Mouse (Mus musculus) heart, embryonic 15.5 days (tissue): ENCODE results near the gene Letm1. TPM values are rescaled to one million over a fixed set of nuclear protein-coding genes. Genes with fewer than 3 reads are reported as not detected.

Experiments used
- ATAC-seq: fragments of 200-750 bp; cut with Nextera tagmentation; replicated peaks from 2 replicates; pipeline ENCODE4 v1.8.0; 2017; ENCODE audit warnings: low read depth, moderate TSS enrichment; ENCODE audit not compliant: insufficient number of reproducible peaks, insufficient read depth, low FRiP score
- H3K27ac ChIP-seq: fragments of 300-500 bp; sonication (generic); 2 replicates; pipeline ENCODE4 v1.5.1; 2015; ENCODE audit warnings: mild to moderate bottlenecking, inconsistent platforms
- H3K27me3 ChIP-seq: fragments of 300-500 bp; sonication (generic); 2 replicates; pipeline ENCODE4 v1.6.1; 2015; ENCODE audit warnings: inconsistent platforms
- H3K36me3 ChIP-seq: fragments of 300-500 bp; sonication (generic); 2 replicates; pipeline ENCODE4 v1.6.1; 2015; ENCODE audit warnings: mild to moderate bottlenecking, inconsistent platforms
- H3K4me1 ChIP-seq: fragments of 300-500 bp; sonication (generic); replicated peaks from 2 replicates; pipeline ENCODE4 v1.6.1; 2015; ENCODE audit warnings: inconsistent platforms
- H3K4me2 ChIP-seq: fragments of 300-500 bp; sonication (generic); 2 replicates; pipeline ENCODE4 v1.6.1; 2015; ENCODE audit warnings: inconsistent platforms, mild to moderate bottlenecking, moderate library complexity
- H3K4me3 ChIP-seq: fragments of 300-500 bp; sonication (generic); 2 replicates; pipeline ENCODE4 v1.5.1; 2015; ENCODE audit warnings: mild to moderate bottlenecking, inconsistent platforms
- H3K9ac ChIP-seq: fragments of 300-500 bp; sonication (generic); 2 replicates; pipeline ENCODE4 v1.6.1; 2015; ENCODE audit warnings: mild to moderate bottlenecking, inconsistent platforms
- H3K9me3 ChIP-seq: fragments of 300-500 bp; sonication (generic); replicated peaks from 2 replicates; pipeline ENCODE4 v1.6.1; 2016; ENCODE audit warnings: inconsistent platforms
- WGBS: fragments of 180-500 bp; shearing (Covaris S2); methylation state at CpG from one replicate; pipeline ENCODE4 v1.1.7; 2015; ENCODE audit warnings: mixed read lengths; 5-methylcytosine and 5-hydroxymethylcytosine counted together
- polyA plus RNA-seq: library from polyadenylated mRNA; unstranded; fragments of >200 nt; fragmentation: Nextera tagmentation; extraction: Ambion mirVana; gene quantifications from 2 replicates; pipeline ENCODE4 v1.2.1, GENCODE M21; 2015

The Letm1 gene
- polyA plus RNA-seq, 1 experiment from 2014 or later, result 40.5 TPM

- Histone ChIP-seq H3K4me1 (no peaks in the 10 kb centered on the region), H3K4me2 (no peak overlapping the region), H3K4me3 (no peak overlapping the region), H3K9ac (no peak overlapping the region), H3K27me3 (no peaks in the 10 kb centered on the region), H3K36me3 (no peaks in the 10 kb centered on the region; the same call in 1 of the 2 replicates), H3K27ac (no peak overlapping the region), H3K9me3 (no peaks in the 10 kb centered on the region)
- ATAC-seq, result no peak
- 70% methylated on average over 9 of the region's 9 CpGs for WGBS
Observed at GRCm38 (mm10) chr5:33736230-33736629, 46.4 kb downstream of the Letm1 start.

- H3K9ac ChIP-seq, result no peak overlapping the region
- no peaks in the 10 kb centered on the region; the same call in 1 of the 2 replicates for H3K36me3 ChIP-seq
- no peak overlapping the region for H3K4me3 ChIP-seq
- H3K9me3 ChIP-seq, result no peaks in the 10 kb centered on the region
- no peak overlapping the region for H3K4me2 ChIP-seq
- H3K27ac ChIP-seq, result no peak overlapping the region
- H3K4me1 ChIP-seq, result no peaks in the 10 kb centered on the region
- 90% methylated on average over 16 of the region's 16 CpGs for WGBS
- no peaks in the 10 kb centered on the region; the same call in 1 of the 2 replicates for H3K27me3 ChIP-seq
- no peak for ATAC-seq
Observed at GRCm38 (mm10) chr5:33735412-33736092, 47.1 kb downstream of the Letm1 start.

- Histone ChIP-seq H3K9me3 (no peaks in the 10 kb centered on the region), H3K4me2 (no peak overlapping the region), H3K9ac (no peak overlapping the region), H3K36me3 (no peaks in the 10 kb centered on the region; the same call in 1 of the 2 replicates), H3K27ac (no peak overlapping the region), H3K27me3 (no peaks in the 10 kb centered on the region; the same call in 1 of the 2 replicates), H3K4me1 (no peaks in the 10 kb centered on the region), H3K4me3 (no peak overlapping the region)
- no peak for ATAC-seq
- WGBS, result 91% methylated on average over 12 of the region's 12 CpGs
Observed at GRCm38 (mm10) chr5:33733837-33734236, 48.8 kb downstream of the Letm1 start.

DNA sequence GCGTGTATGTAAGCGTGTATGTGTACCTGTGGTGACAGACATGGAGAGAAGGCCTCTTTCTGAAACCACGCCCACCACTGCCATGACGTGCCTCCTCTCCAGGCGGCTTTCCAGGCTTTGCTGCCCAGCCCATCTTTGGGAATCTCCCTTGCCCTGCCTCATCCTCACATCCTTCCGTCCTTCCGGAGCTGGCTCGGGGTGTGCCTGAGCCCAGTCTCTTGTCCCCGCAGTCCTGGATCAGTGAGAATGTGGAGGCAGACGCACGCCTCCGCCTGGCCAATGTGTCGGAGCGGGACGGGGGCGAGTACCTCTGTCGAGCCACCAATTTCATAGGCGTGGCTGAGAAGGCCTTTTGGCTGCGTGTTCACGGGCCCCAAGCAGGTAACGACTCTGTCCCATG lies 51.6 kb downstream of the Letm1 start:
- H3K27ac ChIP-seq, result no peak overlapping the region
- no peaks in the 10 kb centered on the region; the same call in 1 of the 2 replicates for H3K36me3 ChIP-seq
- no peak overlapping the region for H3K4me2 ChIP-seq

DNA sequence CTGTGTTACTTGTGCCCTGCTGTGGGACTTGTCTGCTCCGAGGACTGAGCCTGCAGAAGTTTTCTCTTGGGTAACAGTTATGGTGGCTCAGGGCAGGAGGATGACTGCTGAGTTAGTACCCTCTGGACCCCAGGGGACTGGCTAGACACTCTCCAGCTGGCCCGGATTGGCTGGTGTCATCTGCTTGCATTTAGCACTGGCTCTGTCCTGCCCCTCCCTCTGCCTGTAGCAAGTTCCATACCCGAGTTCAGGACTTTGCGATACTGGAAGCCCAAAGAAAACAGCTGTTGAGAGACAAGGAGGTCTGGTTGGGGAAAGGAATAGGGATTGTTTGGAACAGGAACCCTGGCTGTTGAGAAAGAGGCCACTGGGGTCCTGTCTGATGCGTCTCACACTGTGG lies 52.1 kb downstream of the Letm1 start:
- Histone ChIP-seq H3K36me3 (no peaks in the 10 kb centered on the region; the same call in 1 of the 2 replicates), H3K9ac (no peak overlapping the region), H3K4me1 (no peaks in the 10 kb centered on the region), H3K4me3 (no peak overlapping the region), H3K9me3 (no peaks in the 10 kb centered on the region), H3K4me2 (no peak overlapping the region), H3K27me3 (peaks cover 10% of the 10 kb centered on the region), H3K27ac (no peak overlapping the region)
- WGBS, result 58% methylated on average over 5 of the region's 5 CpGs
- no peak for ATAC-seq

More for the DNA sequence above, 51.6 kb downstream of the Letm1 start:
- Histone ChIP-seq H3K4me3 (no peak overlapping the region), H3K4me1 (no peaks in the 10 kb centered on the region), H3K9me3 (no peaks in the 10 kb centered on the region), H3K9ac (no peak overlapping the region), H3K27me3 (peaks cover 10% of the 10 kb centered on the region)
- no peak for ATAC-seq
- WGBS, result 60% methylated on average over 21 of the region's 21 CpGs

- no peak for ATAC-seq
- 82% methylated on average over 7 of the region's 7 CpGs for WGBS
- Histone ChIP-seq H3K4me2 (no peak overlapping the region), H3K4me3 (no peak overlapping the region), H3K27me3 (peaks cover 21% of the 10 kb centered on the region), H3K27ac (no peak overlapping the region), H3K4me1 (no peaks in the 10 kb centered on the region), H3K36me3 (no peaks in the 10 kb centered on the region; the same call in 1 of the 2 replicates), H3K9ac (no peak overlapping the region), H3K9me3 (no peaks in the 10 kb centered on the region)
Observed at GRCm38 (mm10) chr5:33728841-33729240, 53.8 kb downstream of the Letm1 start.

GRCm38 (mm10) chr5:33726891-33727290 lies 55.7 kb downstream of the Letm1 start:
- Histone ChIP-seq H3K9me3 (no peaks in the 10 kb centered on the region), H3K27me3 (peaks cover 37% of the 10 kb centered on the region), H3K27ac (no peak overlapping the region), H3K36me3 (no peaks in the 10 kb centered on the region; the same call in 1 of the 2 replicates), H3K4me2 (no peak overlapping the region), H3K9ac (no peak overlapping the region), H3K4me3 (no peak overlapping the region), H3K4me1 (peaks cover 18% of the 10 kb centered on the region)
- ATAC-seq, result no peak
- WGBS, result 62% methylated on average over 1 of the region's 1 CpGs

GRCm38 (mm10) chr5:33726081-33726647 lies 56.5 kb downstream of the Letm1 start:
- ATAC-seq, result no peak

DNA sequence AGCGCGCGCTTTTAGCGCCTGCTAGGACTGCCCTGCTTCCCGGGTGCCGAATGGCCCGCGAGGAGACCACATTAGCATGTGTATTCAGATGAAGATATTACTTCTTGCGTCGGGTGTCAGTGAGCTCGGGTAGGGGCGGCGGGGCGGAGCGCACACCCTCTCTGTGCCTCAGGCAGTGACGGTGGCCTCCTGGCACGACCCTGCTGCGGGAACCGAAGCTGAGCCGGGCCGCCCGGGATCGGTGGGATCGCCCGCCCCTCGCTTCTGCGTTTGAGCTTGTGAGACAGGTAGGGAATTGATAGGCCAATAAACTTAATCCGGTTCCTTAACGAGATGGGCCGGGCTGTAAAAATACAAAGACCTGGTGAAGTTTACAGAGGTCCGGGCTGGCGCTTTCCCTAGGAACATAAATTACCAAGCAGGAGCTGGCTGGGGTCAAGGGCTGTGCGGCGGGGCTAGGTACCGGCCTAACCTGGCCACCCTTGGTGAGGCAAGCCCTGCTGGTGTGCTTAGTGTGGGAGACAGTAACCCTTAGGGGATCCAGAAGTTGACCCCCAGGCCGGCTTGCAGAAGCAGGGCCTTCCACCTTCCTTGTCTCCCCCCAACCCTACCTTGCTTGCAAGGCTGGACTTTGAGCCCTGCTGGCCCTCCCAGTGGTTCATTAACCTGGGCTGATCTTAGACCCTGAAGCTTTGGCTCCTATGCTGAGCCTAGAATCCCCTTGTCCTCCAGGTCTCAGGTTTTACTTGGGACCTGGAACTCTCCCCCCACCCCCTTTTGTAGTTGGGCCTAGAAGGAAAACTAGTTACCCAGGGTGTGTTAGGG lies 58.8 kb downstream of the Letm1 start:
- Histone ChIP-seq H3K9me3 (no peaks in the 10 kb centered on the region), H3K4me1 (peaks cover 32% of the 10 kb centered on the region), H3K4me2 (peak overlapping the region; percentile 99), H3K36me3 (no peaks in the 10 kb centered on the region), H3K27ac (no peak overlapping the region), H3K4me3 (peak overlapping the region; percentile 76), H3K9ac (peak overlapping the region; percentile 70), H3K27me3 (peaks cover 38% of the 10 kb centered on the region)
- 18% methylated on average over 36 of the region's 36 CpGs for WGBS
- ATAC-seq, result no peak

More at GRCm38 (mm10) chr5:33726081-33726647, 56.5 kb downstream of the Letm1 start:
- Histone ChIP-seq H3K27ac (no peak overlapping the region), H3K9me3 (no peaks in the 10 kb centered on the region), H3K4me1 (peaks cover 23% of the 10 kb centered on the region), H3K4me2 (no peak overlapping the region), H3K9ac (no peak overlapping the region), H3K4me3 (no peak overlapping the region), H3K27me3 (peaks cover 37% of the 10 kb centered on the region), H3K36me3 (no peaks in the 10 kb centered on the region)
- 81% methylated on average over 7 of the region's 7 CpGs for WGBS

GRCm38 (mm10) chr5:33723019-33723640 lies 59.5 kb downstream of the Letm1 start:
- ATAC-seq, result no peak
- no peaks in the 10 kb centered on the region for H3K36me3 ChIP-seq
- H3K9me3 ChIP-seq, result no peaks in the 10 kb centered on the region
- 1% methylated on average over 59 of the region's 61 CpGs for WGBS
- peak overlapping the region; percentile 76 for H3K4me3 ChIP-seq
- H3K27ac ChIP-seq, result no peak overlapping the region
- H3K9ac ChIP-seq, result peak overlapping the region; percentile 70
- H3K4me1 ChIP-seq, result peaks cover 38% of the 10 kb centered on the region
- H3K4me2 ChIP-seq, result peak overlapping the region; percentile 99
- peaks cover 43% of the 10 kb centered on the region for H3K27me3 ChIP-seq
